Mouse (Mus musculus) limb, embryonic 14.5 days (tissue): ENCODE data around the gene Mfap2. TPM values are rescaled to one million over a fixed set of nuclear protein-coding genes. Genes with fewer than 3 reads are reported as not detected.
A peak's percentile ranks its signal among the peaks of the same experiment; 100 is the strongest.

Experiments used
- ATAC-seq: fragments of 200-750 bp; cut with Nextera tagmentation; 2 replicates; pipeline ENCODE4 v1.8.0; 2017; ENCODE audit warnings: low read depth, moderate number of reproducible peaks, moderate TSS enrichment; ENCODE audit not compliant: low FRiP score
- DNase-seq: peaks from one replicate; pipeline ENCODE4 v3.0.0-alpha.2; 2015; ENCODE audit warnings: low spot score
- H3K27ac ChIP-seq: fragments of 300-500 bp; sonication (generic); replicated peaks from 2 replicates; pipeline ENCODE4 v1.5.1; 2014; ENCODE audit warnings: low read depth, mild to moderate bottlenecking, low read length, moderate library complexity, mixed read lengths
- H3K27me3 ChIP-seq: fragments of 300-500 bp; sonication (generic); 2 replicates; pipeline ENCODE4 v1.6.1; 2014; ENCODE audit warnings: low read length, mixed read lengths; ENCODE audit not compliant: control insufficient read depth, insufficient read depth
- H3K36me3 ChIP-seq: fragments of 300-500 bp; sonication (generic); 2 replicates; pipeline ENCODE4 v1.6.1; 2014; ENCODE audit warnings: mild to moderate bottlenecking, low read length, moderate library complexity, mixed read lengths; ENCODE audit not compliant: control insufficient read depth, insufficient read depth
- H3K4me1 ChIP-seq: fragments of 300-500 bp; sonication (generic); 2 replicates; pipeline ENCODE4 v1.6.1; 2014; ENCODE audit warnings: antibody characterized with exemption, low read length, mixed read lengths; ENCODE audit not compliant: control insufficient read depth, insufficient read depth
- H3K4me2 ChIP-seq: fragments of 300-500 bp; sonication (generic); replicated peaks from 2 replicates; pipeline ENCODE4 v1.6.1; 2014; ENCODE audit warnings: low read depth, mild to moderate bottlenecking, low read length, moderate library complexity; ENCODE audit not compliant: severe bottlenecking
- H3K4me3 ChIP-seq: fragments of 300-500 bp; sonication (generic); replicated peaks from 2 replicates; pipeline ENCODE4 v1.5.1; 2014; ENCODE audit warnings: low read length
- H3K9ac ChIP-seq: fragments of 300-500 bp; sonication (generic); 2 replicates; pipeline ENCODE4 v1.6.1; 2014; ENCODE audit warnings: mild to moderate bottlenecking, low read depth, low read length, moderate library complexity; ENCODE audit not compliant: severe bottlenecking
- H3K9me3 ChIP-seq: fragments of 300-500 bp; sonication (generic); 2 replicates; pipeline ENCODE4 v1.6.1; 2016; ENCODE audit warnings: low read length; ENCODE audit not compliant: control insufficient read depth
- POLR2A ChIP-seq: fragments of 200-500 bp; IDR thresholded peaks from 2 replicates; pipeline ENCODE4 v1.8.0; 2012; ENCODE audit warnings: inconsistent platforms, mild to moderate bottlenecking, moderate library complexity, borderline replicate concordance; ENCODE audit not compliant: insufficient read depth, insufficient read length; ENCODE audit errors: extremely low read depth
- WGBS: fragments of 180-500 bp; shearing (Covaris S2); extraction: QIAGEN DNeasy Blood & Tissue Kit; methylation state at CpG from one replicate; pipeline ENCODE4 v1.1.7; 2014; 5-methylcytosine and 5-hydroxymethylcytosine counted together
- polyA plus RNA-seq, 2 experiments: library from polyadenylated mRNA; depleted of rRNA in 1 of 2; stranded (reverse) in 1 of 2; unstranded in 1 of 2; fragments of >200 nt; fragmentation: Nextera tagmentation in 1 of 2; extraction: Ambion mirVana in 1 of 2; gene quantifications; 2 replicates each; pipeline versions ENCODE4 v1.2.1 to v1.2.3; 2012 to 2014

Mfap2 gene
- polyA plus RNA-seq, 2 experiments = 708 to 1,017 TPM

- H3K27ac ChIP-seq = no peak overlapping the region
- no peak for ATAC-seq
- no peak for TF ChIP-seq POLR2A
- no peak overlapping the region for H3K9ac ChIP-seq
- H3K4me2 ChIP-seq = no peak overlapping the region
- peaks cover 24% of the 10 kb centered on the region for H3K36me3 ChIP-seq
- H3K27me3 ChIP-seq = no peaks in the 10 kb centered on the region
- no peak overlapping the region for H3K4me3 ChIP-seq
- 70% methylated on average over 25 of the region's 27 CpGs for WGBS
- DNase-seq = no peak
- peaks cover 18% of the 10 kb centered on the region for H3K4me1 ChIP-seq
- no peaks in the 10 kb centered on the region for H3K9me3 ChIP-seq
Measured at GRCm38 (mm10) chr4:141024992-141025391, 14.8 kb downstream of the Mfap2 start.

GRCm38 (mm10) chr4:141030541-141031206 is 20.5 kb downstream of the Mfap2 start:
- Histone ChIP-seq H3K27me3 (no peaks in the 10 kb centered on the region), H3K36me3 (peaks cover 41% of the 10 kb centered on the region), H3K9me3 (no peaks in the 10 kb centered on the region), H3K27ac (no peak overlapping the region), H3K4me2 (no peak overlapping the region), H3K9ac (no peak overlapping the region), H3K4me1 (no peaks in the 10 kb centered on the region), H3K4me3 (no peak overlapping the region)
- no peak for DNase-seq
- no peak for ATAC-seq
- TF ChIP-seq POLR2A = no peak
- 87% methylated on average over 16 of the region's 18 CpGs for WGBS

DNA sequence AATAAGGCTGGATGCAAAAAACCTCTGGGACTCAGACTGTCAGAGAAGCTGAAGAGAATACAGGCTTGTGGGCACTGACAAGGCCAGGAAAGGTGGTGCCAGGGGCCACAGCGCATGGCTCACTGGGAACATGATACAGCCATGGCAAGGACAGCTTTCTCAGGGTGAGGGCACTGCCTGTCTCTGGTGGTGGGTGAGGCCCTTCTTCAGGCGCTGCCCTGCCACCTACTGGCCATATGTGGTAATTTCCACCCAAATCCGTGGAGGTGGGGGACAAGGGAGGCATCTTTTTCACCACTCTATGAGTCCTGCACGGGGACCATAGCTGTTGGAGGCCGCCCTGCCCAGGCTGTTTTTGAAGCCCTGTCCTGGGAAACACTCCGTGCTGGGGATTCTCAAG is 21.5 kb downstream of the Mfap2 start:
- Histone ChIP-seq H3K4me2 (no peak overlapping the region), H3K27me3 (no peaks in the 10 kb centered on the region), H3K4me3 (no peak overlapping the region), H3K36me3 (peaks cover 47% of the 10 kb centered on the region), H3K9me3 (no peaks in the 10 kb centered on the region), H3K27ac (no peak overlapping the region), H3K9ac (no peak overlapping the region), H3K4me1 (no peaks in the 10 kb centered on the region)
- DNase-seq (peak; percentile 72), ATAC-seq (peak; percentile 53; the same call in 1 of the 2 replicates)
- TF ChIP-seq POLR2A = no peak
- WGBS = 13% methylated on average over 6 of the region's 6 CpGs

DNA sequence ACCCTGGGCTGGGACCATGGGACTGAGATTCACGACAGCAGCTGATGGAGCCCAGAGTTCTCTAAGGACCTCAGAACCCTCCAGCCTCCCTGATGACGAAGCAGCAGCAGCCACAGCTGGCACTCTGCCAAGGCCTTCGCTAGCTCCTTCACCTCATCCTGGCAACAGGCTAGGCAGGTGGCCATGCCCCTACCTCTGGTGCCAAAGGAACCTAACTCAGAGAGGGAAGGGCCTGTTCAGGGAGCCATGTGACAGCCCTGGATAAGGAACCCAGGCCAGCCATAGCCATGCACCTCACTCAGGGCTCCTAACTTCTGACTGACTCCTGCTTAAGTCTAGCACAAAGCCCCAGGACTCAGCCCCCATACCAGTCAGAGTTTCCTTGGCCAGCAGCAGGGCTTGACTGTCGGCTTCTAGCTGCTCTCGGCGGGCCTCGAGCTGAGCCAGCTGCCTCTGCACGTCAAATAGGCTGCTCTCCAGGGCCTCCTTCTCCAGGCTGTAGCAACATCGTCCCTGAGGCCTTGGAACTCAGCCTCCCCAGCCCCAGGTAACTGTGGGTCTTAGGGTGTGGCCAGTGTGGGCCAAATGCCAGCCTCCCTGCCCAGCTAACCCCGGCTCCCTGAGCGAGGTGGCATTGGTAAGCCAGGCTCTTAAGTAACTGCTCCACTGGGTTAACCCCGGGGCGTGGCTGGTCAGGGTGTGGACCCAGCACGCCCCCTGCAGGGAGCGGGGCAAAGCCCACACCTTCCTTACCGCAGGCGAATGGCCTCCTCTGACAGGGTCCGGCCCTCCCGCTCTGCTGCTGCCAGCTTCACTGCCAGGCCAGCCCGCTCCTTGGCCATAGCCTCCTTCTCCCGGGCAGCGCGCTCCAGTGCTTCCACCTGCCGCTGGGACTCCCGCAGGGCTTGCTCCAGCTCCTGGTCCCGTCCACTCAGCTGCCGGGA is 23.7 kb downstream of the Mfap2 start:
- WGBS = 75% methylated on average over 27 of the region's 27 CpGs
- Histone ChIP-seq H3K27me3 (no peaks in the 10 kb centered on the region), H3K36me3 (peaks cover 52% of the 10 kb centered on the region), H3K9ac (no peak overlapping the region), H3K4me2 (no peak overlapping the region), H3K4me3 (no peak overlapping the region), H3K27ac (0 out of 2 replicates have a peak overlapping the region, but pooled peaks have one; percentile 19), H3K4me1 (no peaks in the 10 kb centered on the region), H3K9me3 (no peaks in the 10 kb centered on the region)
- TF ChIP-seq POLR2A = no peak
- no peak for DNase-seq
- no peak for ATAC-seq

DNA sequence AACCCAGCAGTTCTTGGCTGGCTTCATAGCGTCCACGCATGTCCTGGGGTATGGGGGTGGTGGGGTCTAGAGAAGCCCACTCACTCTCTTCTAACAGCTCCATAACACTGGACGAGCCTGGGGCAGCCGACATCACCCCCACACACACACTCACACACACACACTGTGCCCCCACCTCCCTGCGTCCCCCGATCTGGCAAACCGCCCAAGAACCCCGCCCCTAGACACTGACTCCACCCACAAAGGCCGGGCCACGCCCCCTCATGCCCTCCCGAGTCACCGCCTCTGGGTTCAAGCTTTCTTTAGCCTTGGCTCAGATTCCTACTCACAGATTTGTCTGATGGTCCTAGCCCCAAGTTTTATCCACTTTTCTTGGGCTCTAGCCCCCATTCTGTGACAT is 30.9 kb downstream of the Mfap2 start:
- no peak for ATAC-seq
- WGBS = 51% methylated on average over 12 of the region's 12 CpGs

More for the DNA sequence above, 30.9 kb downstream of the Mfap2 start:
- Histone ChIP-seq H3K27me3 (no peaks in the 10 kb centered on the region), H3K27ac (no peak overlapping the region), H3K4me3 (no peak overlapping the region), H3K9ac (no peak overlapping the region), H3K4me1 (no peaks in the 10 kb centered on the region), H3K4me2 (no peak overlapping the region), H3K9me3 (no peaks in the 10 kb centered on the region), H3K36me3 (peaks cover 43% of the 10 kb centered on the region)
- no peak for DNase-seq
- TF ChIP-seq POLR2A = no peak
